Mouse (Mus musculus) retina, adult 2 months (tissue): ENCODE measurements around the gene Pstpip1.

Source experiments
- DNase-seq: peaks from one replicate; pipeline ENCODE4 v3.0.0-alpha.2; 2012; ENCODE audit warnings: low read depth, low spot score

The Pstpip1 gene

GRCm38 (mm10) chr9:56106274-56107072, 16.7 kb downstream of the Pstpip1 start:
- DNase-seq: no peak

- no peak for DNase-seq
Measured at GRCm38 (mm10) chr9:56107527-56107926, 17.8 kb downstream of the Pstpip1 start.

GRCm38 (mm10) chr9:56108174-56108573, 18.4 kb downstream of the Pstpip1 start:
- no peak for DNase-seq

GRCm38 (mm10) chr9:56118091-56118490, 28.3 kb downstream of the Pstpip1 start:
- no peak for DNase-seq

- DNase-seq: peak; percentile 70
Measured at GRCm38 (mm10) chr9:56118582-56118981, 28.8 kb downstream of the Pstpip1 start.

- no peak for DNase-seq
Measured at GRCm38 (mm10) chr9:56119651-56120050, 29.9 kb downstream of the Pstpip1 start.

GRCm38 (mm10) chr9:56121097-56121496, 31.3 kb downstream of the Pstpip1 start:
- DNase-seq: no peak

GRCm38 (mm10) chr9:56122973-56123372, 33.2 kb downstream of the Pstpip1 start:
- DNase-seq: no peak

- DNase-seq: no peak
Measured at GRCm38 (mm10) chr9:56123613-56124012, 33.9 kb downstream of the Pstpip1 start.

- no peak for DNase-seq
Measured at GRCm38 (mm10) chr9:56124561-56124960, 34.8 kb downstream of the Pstpip1 start.

GRCm38 (mm10) chr9:56126453-56127173, 36.9 kb downstream of the Pstpip1 start:
- no peak for DNase-seq

- DNase-seq: no peak
Measured at GRCm38 (mm10) chr9:56128331-56128730, 38.6 kb downstream of the Pstpip1 start.

- no peak for DNase-seq
Measured at GRCm38 (mm10) chr9:56129951-56130350, 40.2 kb downstream of the Pstpip1 start.

GRCm38 (mm10) chr9:56130536-56130935, 40.8 kb downstream of the Pstpip1 start:
- DNase-seq: no peak

GRCm38 (mm10) chr9:56131813-56132525, 42.2 kb downstream of the Pstpip1 start:
- no peak for DNase-seq

GRCm38 (mm10) chr9:56133970-56134369, 44.2 kb downstream of the Pstpip1 start:
- DNase-seq: no peak

- no peak for DNase-seq
Measured at GRCm38 (mm10) chr9:56134614-56135013, 44.9 kb downstream of the Pstpip1 start.

- DNase-seq: no peak
Measured at GRCm38 (mm10) chr9:56135590-56136197, 45.9 kb downstream of the Pstpip1 start.

- no peak for DNase-seq
Measured at GRCm38 (mm10) chr9:56141776-56142175, 52.0 kb downstream of the Pstpip1 start.

- DNase-seq: no peak
Measured at GRCm38 (mm10) chr9:56144366-56145003, 54.7 kb downstream of the Pstpip1 start.

GRCm38 (mm10) chr9:56146326-56146923, 56.7 kb downstream of the Pstpip1 start:
- DNase-seq: no peak
